Mouse (Mus musculus) urinary bladder, adult 2 months (tissue): ENCODE data around the gene Smok3a. TPM values are rescaled to one million over a fixed set of nuclear protein-coding genes. Genes with fewer than 3 reads are reported as not detected.

Experiments used
- polyA plus RNA-seq: library from polyadenylated mRNA; depleted of rRNA; stranded (reverse); fragments of >200 nt; gene quantifications from 2 replicates; pipeline ENCODE4 v1.2.3, GENCODE M21; 2012; rRNA removed

Gene Smok3a
- polyA plus RNA-seq, 1 experiment = not detected

Other genes with a start within 250 kb of the Smok3a start
- 20.1 and 26.6 TPM in 2 replicates for gene Ppp1r35, start 242.4 kb upstream of the Smok3a start, polyA plus RNA-seq
- 33.9 and 39.3 TPM in 2 replicates for gene Mepce, start 233.6 kb upstream of the Smok3a start, polyA plus RNA-seq
- 3.3 and 5.0 TPM in 2 replicates for gene Zcwpw1, start 233.5 kb upstream of the Smok3a start, polyA plus RNA-seq
- 26.0 and 31.2 TPM in 2 replicates for gene Pilra, start 185.0 kb upstream of the Smok3a start, polyA plus RNA-seq
- 3.6 and 5.3 TPM in 2 replicates for gene Pilrb1, start 163.2 kb upstream of the Smok3a start, polyA plus RNA-seq
- gene Pilrb2, start 149.4 kb upstream of the Smok3a start, polyA plus RNA-seq = 3.2 and 4.2 TPM in 2 replicates
- gene Cyp3a13, start 99.6 kb upstream of the Smok3a start, polyA plus RNA-seq = 0.56 TPM in 2 replicates
- 1.0 and 1.5 TPM in 2 replicates for gene Gjc3, start 58.2 kb upstream of the Smok3a start, polyA plus RNA-seq
- gene Azgp1, start 39.7 kb upstream of the Smok3a start, polyA plus RNA-seq = 2.1 and 2.9 TPM in 2 replicates
- not detected in 2 replicates for gene Smok3b, start 168 bp downstream of the Smok3a start, polyA plus RNA-seq
- not detected in 2 replicates for gene Smok3c, start 31.9 kb downstream of the Smok3a start, polyA plus RNA-seq
- gene Zkscan1, start 63.8 kb downstream of the Smok3a start, polyA plus RNA-seq = 10.2 and 13.2 TPM in 2 replicates
- 21.6 and 24.9 TPM in 2 replicates for gene Zscan21, start 95.6 kb downstream of the Smok3a start, polyA plus RNA-seq
- 5.2 and 6.0 TPM in 2 replicates for gene Zfp113, start 134.5 kb downstream of the Smok3a start, polyA plus RNA-seq
- gene Cops6, start 139.8 kb downstream of the Smok3a start, polyA plus RNA-seq = 104 and 109 TPM in 2 replicates
- 29.6 and 31.1 TPM in 2 replicates for gene Ap4m1, start 150.7 kb downstream of the Smok3a start, polyA plus RNA-seq
- gene Mcm7, start 151.2 kb downstream of the Smok3a start, polyA plus RNA-seq = 26.9 and 29.7 TPM in 2 replicates
- gene Taf6, start 166.2 kb downstream of the Smok3a start, polyA plus RNA-seq = 39.4 and 47.3 TPM in 2 replicates
- 22.1 and 24.2 TPM in 2 replicates for gene Cnpy4, start 166.2 kb downstream of the Smok3a start, polyA plus RNA-seq
- gene Mblac1, start 173.1 kb downstream of the Smok3a start, polyA plus RNA-seq = 5.3 and 5.8 TPM in 2 replicates
- gene Nxpe5, start 204.6 kb downstream of the Smok3a start, polyA plus RNA-seq = 1.4 and 1.6 TPM in 2 replicates
- gene Lamtor4, start 234.2 kb downstream of the Smok3a start, polyA plus RNA-seq = 121 and 136 TPM in 2 replicates
- gene BC037034, start 242.8 kb downstream of the Smok3a start, polyA plus RNA-seq = 33.8 and 42.4 TPM in 2 replicates